Mouse (Mus musculus): ENCODE measurements around the gene Gm14137.
A peak's percentile ranks its signal among the peaks of the same experiment; 100 is the strongest.

Gm14137 gene

DNA sequence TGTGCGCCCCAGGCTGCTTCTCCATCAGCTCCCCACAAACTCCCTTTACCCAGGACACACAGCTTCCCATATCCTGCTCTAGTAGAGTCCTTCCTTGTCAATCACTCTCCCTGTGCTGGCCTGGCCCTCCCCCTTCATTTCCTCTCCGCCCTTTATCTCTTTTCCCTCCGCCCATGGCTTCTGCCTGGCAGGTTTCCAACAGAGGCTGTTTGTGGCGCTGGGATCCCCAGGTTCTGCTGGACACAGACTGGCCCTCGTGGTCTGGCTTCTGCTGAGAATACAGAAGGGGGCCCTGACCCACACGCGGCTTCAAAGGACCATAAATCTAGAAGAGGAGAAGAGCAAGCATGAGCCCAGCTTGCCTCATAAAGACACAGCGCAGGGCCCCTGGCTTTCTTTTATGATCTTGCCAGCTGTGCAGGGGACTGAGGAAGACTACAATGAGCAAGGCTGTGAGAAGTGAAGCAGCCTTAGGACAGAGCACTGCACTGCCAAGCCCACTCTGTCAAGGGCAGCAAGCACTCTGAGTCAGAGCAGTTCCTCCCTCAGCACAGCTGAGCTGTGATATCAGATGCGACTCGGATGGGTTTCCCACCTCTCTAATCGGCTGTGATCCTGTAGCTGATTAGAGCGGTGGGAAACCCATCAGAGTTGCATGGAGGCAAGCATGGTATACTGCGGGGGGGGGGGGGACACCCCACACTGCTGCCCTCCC lies 1.3 kb upstream of the Gm14137 start:
- DNase-seq, result no peak

DNA sequence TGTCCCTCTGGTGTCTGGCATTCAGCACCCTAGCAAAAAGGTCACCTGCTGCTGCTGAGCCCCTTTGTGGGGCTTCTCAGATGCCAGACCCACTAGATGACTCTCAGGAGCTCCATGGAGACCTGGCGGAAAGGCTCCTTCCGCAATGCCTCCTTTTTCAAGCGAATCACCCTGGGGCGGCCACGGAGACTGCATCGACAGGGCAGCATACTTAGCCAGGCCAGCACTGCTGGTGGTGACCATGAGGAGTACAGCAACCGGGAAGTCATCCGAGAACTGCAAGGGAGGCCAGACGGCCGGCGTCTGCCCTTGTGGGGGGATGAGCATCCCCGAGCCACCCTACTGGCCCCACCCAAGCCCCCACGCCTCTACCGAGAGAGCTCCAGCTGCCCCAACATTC lies 557 bp downstream of the Gm14137 start:
- no peak for DNase-seq

DNA sequence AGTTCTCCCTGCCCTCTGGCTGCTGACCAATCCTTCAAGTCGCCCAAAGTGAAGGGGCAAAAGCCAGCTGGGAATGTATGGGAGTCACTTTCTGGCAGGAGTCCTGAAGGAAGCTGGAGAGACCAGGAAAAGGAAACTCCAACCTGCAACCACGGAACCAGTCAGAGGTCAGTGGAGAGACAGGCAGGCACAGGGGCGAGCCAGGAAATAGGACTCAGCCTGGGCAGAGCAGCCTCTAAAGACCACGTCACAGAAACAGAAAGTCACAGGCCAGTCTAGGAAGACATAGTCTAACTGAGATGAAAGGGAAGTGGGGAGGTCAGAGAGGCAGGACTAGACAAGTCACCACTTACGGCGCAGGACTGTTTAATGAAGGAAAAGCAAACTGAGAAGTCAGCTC lies 1.3 kb downstream of the Gm14137 start:
- DNase-seq, result no peak

DNA sequence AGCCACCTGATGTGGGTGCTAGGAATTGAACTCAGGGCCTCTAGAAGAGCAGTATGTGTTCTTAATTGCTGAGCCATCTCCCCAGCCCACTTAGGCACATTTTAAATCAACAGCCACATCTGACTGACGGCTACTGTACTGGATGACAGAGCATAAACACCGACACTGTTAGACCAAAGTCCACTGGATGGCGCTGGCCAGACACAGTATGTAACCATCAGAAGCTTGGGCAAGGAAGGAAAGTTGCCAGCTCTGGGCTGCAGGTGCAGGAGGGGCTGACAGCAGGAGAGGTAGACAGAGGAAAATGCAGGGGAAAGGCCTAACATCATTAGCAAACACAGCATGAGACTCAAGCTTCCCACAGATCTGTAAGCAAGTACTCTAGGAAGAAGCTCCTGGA lies 2.5 kb downstream of the Gm14137 start:
- DNase-seq, result no peak

DNA sequence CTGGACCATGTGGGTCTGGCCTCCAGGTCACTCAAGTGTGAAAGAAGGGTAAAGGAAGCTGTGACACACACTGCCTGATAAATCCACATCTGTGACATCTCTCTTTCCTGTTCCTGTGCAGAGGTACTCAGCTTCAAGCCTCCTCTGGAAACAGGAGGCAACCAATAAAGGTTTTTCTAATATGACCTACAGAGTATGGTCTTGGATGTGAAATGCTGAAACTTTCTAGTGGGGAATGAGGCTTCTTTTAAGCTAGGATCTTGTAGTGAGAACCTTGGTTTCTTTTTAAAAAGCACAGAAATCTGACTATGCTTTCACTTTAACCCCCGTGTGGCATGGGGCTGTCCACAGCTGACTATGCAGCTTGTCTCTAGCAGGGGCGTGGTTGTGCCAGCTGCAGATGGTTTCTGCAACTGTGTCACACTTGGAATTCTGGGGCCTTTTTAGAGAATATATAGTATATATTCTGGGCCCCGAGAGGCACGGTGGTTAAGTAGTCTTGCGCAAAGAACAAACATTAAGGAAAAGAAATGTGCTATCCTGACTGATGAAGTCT lies 3.2 kb downstream of the Gm14137 start:
- no peak for DNase-seq

DNA sequence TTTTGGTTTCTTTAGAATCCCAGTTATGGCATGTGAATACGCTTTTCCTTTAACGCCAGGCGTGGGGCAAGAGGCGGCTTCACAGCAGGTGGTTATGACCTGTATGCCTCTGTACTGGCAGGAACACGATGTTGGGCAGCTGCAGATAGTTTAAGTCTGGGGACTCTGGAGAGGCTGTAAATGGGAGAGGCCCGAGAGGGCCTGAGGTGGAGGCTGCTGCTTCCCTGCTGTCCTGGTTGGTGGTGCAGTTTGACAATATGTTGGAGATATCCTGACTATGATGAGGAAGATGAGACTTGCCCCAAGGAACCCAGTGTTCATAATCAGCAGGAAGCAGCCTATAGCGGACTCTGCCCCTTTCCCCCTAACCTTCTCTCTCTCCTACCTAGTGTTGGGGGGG lies 8.6 kb downstream of the Gm14137 start:
- no peak for DNase-seq

DNA sequence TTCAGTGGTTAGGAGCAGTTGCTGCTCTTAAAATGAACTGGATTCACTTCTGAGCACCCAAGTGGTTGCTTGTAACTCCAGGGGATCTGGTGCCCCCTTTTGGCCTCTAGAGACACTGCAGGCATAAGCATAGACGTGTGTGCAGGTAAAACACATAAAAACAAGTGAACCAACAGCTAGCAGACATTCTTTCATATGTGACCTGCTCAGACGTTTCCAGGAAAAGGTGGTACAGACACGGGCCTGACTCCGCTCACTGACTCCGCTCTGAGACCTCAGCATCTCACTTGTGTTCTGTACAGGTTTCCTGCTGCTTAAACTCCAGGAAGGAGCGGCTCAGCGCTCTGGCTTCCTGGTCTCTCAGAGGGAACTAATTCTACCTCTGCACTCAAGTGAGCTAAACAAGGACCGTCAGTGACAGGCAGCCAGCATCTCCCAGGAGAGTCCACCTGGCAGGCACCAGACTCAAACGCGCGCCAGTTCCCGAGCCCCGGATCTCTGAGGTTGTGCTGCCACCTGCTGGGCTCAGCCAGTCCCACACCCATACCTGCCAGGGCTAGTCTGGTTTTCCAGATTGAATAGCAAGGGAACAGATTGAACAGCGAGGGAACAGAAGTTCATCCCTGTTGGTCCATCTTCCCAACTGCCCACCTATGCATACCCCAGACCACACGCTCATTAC lies 14.9 kb downstream of the Gm14137 start:
- DNase-seq, result peak; percentile 77 to 85

DNA sequence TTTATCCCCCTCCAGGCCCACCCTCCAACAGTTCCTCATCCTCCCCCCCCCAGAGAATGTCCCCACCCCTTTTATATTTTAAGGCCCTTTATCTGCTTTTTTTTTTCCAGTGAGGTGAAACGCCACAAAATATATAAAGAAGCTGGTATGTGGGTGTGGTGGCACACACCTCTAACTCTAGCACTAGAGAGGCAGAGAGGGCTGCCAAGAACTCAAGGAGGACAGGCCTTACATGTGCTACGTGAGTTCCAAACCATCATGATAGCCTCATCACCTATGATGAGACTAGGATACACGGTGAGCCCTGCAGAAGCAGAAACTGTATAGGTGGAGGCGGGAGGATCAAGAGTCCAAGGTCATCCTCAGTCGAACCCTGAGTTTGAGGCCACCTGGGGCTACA lies 16.7 kb downstream of the Gm14137 start:
- no peak for DNase-seq

DNA sequence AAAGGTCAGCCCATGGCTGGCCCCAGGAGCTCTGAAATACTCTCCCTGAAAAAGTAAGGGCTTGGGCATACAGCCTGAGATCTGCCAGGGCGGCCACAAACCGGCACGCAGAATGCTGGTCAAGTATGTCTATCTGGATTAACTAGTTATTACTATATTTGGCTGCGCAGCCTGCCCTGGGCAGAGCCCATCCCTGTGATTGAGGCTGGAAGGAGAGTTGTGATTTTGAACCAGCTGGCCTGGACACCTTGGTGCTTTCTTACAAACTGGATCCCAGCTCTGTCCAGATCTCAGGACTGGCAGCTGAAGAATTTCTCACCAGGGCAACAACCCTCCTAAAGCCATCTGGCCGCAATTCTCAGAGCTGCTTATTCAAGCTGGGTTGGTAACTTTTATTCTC lies 19.8 kb downstream of the Gm14137 start:
- DNase-seq, result no peak

DNA sequence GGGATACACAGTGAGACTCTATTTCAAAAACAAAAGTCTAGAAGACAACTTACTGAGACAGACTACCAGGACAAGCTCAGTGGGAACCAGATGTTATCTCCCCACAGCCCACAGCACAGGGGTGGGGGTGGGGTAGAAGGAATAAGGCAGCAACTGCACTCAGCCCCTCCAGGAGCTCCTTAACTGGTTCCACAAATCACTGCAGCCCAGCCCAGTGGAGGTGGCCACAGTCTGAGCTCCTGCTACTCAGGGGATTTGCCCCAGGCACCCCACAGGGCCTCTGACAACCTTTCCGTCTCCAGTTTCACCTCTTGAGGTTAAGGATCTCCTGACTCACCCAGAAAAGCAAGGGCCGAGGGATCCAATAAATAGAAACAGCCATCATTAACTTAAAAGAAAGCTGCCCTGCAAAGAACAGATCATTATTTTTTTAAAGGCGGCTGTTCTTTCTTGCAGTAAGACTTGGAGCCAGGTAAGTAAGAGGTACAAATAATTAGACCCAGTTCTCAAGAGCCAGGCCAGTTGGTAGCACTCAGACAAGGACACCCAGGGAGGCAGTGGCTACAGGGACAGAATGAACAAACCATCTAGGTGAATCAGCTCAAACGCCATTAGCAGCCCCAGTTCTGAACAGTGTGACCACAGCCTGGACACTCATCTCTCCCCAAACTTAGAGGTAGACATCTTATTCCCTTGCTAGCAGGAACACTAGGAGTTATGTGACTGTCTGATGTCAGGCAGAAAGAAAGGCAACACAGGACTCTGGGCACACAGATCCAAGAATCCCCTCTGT lies 22.2 kb downstream of the Gm14137 start:
- no peak for DNase-seq

DNA sequence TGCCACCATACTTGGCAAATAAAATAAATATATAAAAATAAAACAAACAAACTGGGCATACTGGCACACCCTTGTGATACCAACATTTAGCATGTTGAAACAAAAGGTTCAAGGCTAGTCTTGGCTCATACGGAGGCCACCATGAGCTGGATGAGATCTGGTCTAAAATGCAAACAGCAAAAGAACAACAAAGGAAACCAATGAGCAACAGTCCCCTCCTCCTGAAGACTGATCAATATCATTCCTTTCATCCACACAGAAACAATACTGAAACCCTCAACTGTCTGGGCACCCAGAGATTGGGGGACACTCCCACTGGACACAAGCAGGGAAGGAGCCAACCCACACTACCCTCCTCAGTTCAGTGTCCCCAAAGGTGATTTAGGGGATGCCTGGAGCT lies 23.2 kb downstream of the Gm14137 start:
- no peak for DNase-seq

DNA sequence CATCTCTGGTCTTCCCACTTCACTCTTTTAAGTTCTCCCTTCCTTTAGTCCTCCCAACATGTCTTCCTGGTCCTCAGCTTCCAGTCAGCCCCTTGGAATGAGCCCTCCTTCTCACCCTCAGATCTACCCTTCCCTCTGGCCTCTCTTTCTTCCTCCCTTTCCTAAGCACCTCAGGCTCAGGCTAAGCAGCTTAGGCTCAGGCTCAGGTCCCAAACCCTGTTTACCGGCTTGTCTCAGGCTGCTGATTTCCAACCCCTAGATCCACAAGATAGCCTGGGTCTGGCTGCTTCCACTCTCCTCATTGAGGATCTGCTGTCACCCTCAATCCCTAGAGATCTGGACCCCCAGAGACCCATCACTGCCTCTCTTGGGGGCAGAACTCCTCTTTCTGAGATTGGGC lies 23.7 kb downstream of the Gm14137 start:
- no peak for DNase-seq

DNA sequence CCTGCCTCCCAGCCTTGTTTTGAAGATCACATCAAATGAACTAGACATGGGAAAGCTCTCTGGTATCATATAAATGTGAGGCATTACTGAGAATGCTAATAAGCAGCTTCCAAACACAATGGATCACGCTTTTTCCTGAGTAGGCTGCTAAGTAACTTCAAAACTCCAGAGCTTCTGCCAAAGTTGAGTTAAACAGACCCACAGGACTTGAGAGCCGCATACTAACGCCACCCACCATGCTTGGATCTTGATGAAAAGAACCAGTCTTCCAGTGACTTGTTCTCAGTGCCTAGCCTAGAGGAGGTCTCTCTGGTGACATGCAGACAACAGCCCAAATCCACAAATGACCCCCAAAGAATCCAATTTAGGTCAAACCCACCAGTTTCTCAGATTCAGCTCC lies 24.6 kb downstream of the Gm14137 start:
- no peak for DNase-seq

DNA sequence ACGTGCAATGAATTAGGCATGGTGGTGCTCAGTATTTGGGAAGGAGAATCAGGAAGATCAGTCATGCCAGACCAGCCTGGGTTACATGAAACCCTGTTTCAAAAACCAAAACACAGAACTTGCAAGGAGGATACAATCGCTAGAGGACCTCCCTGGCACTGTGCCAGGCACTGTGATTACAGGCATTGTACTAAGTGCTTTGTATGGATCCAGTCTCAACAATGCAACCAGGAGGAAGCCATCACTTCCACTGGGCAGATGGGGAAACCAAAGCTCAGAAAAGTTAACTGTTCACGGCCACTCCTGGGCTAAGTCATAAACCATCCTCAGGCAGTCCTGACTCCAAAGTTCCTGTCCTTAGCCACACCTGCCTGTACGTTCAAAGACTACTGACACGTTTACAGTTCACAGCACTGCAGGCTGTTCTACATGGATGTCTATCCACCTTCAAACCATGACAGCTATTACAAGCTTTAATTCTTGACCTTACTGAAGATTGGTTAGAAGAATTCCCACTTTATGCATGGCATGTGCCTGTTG lies 28.7 kb downstream of the Gm14137 start:
- no peak for DNase-seq

DNA sequence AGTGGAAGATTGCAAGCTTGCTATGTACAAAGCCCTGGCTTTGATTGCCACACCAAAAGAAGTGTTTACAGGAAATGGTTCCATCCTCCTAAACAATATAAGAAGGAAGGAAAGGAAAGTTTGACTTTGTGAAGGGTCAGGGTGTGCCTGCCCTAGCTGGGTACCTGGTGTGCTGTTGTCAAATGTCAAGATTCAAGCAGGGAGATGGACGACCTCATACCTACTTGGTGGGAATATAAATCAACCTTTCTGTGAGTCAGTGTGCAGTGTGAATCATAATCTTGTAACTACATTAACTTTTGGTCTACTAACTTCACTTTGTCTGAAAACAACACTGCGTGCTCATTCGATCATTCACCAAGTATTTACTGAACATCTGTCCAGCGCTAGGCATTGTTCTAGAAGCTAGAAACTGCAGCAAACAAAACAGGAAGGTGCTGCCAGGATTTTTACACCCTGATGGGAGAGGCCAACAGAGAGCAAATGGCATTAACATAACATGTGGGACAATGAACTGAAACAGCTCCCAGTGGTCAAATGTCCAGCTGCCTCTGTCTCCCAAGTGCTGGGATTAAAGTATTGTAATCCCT lies 29.7 kb downstream of the Gm14137 start:
- DNase-seq, result no peak

DNA sequence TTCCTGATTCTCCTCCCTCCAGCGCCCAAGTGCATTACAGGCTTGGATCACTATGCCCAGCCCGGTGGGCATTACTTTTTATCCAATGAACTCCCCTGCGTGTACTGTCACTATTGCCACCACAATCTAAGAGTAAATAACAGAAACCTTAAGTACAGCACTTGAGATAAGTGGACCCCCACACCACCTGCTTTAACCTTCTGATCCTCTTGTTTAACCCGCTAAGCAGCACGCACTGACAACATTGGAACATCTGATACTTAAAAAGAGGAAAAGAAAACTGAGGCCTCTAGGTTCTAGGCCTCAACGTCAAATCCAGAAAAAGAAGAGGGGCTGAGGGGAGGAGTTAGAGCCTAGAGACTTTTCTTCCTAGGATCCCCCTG lies 33.6 kb downstream of the Gm14137 start:
- DNase-seq, result no peak

DNA sequence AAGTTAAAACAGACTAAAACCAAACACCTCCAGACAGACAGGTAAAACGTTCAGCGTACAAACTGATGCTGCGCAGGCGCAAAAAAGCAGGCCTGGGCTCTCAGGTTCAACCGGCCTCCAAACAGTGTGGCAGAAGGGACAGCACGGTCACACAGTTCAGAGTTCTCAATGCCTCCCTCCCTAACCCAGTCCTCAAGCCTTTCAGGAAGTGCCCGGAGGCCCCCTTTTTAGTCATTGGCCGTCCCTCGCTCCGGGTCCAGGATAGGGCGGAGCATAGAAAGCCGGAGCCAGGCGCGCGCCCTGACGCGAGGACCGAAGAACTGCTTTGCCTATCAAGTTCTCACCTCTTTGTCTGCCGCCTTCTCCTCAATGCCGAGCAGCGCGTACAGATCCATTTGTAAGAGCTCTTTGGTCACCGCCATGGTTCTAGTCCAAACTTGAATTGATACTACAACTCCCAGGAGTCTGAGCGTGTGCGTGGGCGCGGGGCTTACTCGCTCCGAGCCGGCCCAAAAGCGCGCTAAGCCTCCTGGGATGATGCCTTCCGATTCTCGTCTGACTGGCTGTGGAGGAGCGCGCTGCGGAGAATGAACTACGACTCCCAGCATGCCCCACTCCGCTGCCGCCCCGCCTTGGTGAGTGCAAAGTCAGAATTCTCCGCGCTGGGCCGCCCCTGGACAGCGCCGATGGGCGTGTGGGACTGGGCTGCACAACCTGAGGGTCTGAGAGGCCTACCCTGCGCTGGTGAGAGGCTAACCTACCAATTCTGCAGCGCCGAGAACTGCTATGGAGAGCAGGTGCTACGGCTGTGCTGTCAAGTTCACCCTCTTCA lies 34.3 kb downstream of the Gm14137 start, which contains the start of the genes Zfyve19 and Dnajc17:
Zfyve19 (plus strand) TSS at position 274 of the 832 bp plus-strand sequence.
Dnajc17 (minus strand) TSS at position 452 of the 832 bp plus-strand sequence.
- DNase-seq, result peak; percentile 91 to 94

DNA sequence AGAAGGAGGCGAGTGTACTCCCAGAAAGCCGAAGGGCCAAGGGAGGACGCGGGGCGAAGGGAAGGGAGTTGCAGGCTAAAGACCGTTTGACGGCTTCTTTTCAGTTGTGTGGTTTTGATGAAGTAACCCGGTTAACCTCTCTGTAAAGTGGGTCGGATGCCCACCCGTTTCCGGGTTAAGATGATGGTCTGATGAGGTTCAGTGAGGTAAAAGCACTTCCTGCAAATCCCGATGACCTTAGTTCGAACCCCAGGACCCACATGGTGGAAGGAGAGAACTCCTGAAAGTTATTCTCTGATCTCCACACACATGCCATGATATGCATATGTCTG lies 34.8 kb downstream of the Gm14137 start:
- DNase-seq, result no peak
